Mouse (Mus musculus) hindbrain, embryonic 10.5 days (tissue): Measurements from ENCODE around the gene Egfr. TPM values are rescaled to one million over a fixed set of nuclear protein-coding genes. Genes with fewer than 3 reads are reported as not detected.

Experiments
- DNase-seq: peaks from one replicate; pipeline ENCODE4 v3.0.0-alpha.2; 2017; ENCODE audit warnings: low spot score
- H3K27ac ChIP-seq: fragments of 300-500 bp; sonication (generic); 2 replicates; pipeline ENCODE4 v1.5.1; 2016; ENCODE audit warnings: mild to moderate bottlenecking, moderate library complexity
- H3K27me3 ChIP-seq: fragments of 300-500 bp; sonication (generic); 2 replicates; pipeline ENCODE4 v1.6.1; 2016; ENCODE audit warnings: mild to moderate bottlenecking; ENCODE audit not compliant: poor library complexity, insufficient read depth, severe bottlenecking
- H3K36me3 ChIP-seq: fragments of 300-500 bp; sonication (generic); 2 replicates; pipeline ENCODE4 v1.6.1; 2016; ENCODE audit warnings: mild to moderate bottlenecking, moderate library complexity
- H3K4me1 ChIP-seq: fragments of 300-500 bp; sonication (generic); replicated peaks from 2 replicates; pipeline ENCODE4 v1.6.1; 2016; ENCODE audit warnings: mild to moderate bottlenecking
- H3K4me3 ChIP-seq: fragments of 300-500 bp; sonication (generic); 2 replicates; pipeline ENCODE4 v1.5.1; 2016; ENCODE audit warnings: mild to moderate bottlenecking, moderate library complexity
- H3K9me3 ChIP-seq: fragments of 300-500 bp; sonication (generic); 2 replicates; pipeline ENCODE4 v1.6.1; 2016; ENCODE audit warnings: mild to moderate bottlenecking, moderate library complexity
- WGBS: fragments of 180-500 bp; shearing (Covaris S2); methylation state at CpG from one replicate; pipeline ENCODE4 v1.1.7; 2016; 5-methylcytosine and 5-hydroxymethylcytosine counted together
- polyA plus RNA-seq: library from polyadenylated mRNA; unstranded; fragments of >200 nt; fragmentation: Nextera tagmentation; extraction: Ambion mirVana; gene quantifications from 2 replicates; pipeline ENCODE4 v1.2.1, GENCODE M21; 2016

Gene Egfr
- polyA plus RNA-seq, 1 experiment from 2014 or later: 2.0 TPM

DNA sequence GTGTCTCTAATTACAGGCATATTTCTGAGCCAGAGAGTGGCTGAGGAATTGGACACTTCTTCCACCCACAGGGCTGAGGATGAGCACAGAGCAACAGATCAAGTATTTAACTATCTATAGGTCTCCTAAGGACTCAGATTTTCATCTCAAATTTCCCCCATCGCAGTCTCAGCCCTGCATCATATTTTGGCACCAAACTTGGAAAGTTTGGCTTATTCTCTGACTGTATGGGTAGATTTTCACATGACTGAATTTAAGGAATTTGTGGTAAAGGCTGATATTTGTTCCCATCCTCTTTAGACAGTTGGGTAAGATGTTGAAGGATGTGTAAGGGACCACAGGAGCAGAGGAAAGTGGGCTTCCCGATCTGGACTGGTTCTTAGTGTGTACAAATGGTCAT lies 145.7 kb downstream of the Egfr start:
- no peaks in the 10 kb centered on the region for H3K36me3 ChIP-seq
- H3K9me3 ChIP-seq: no peaks in the 10 kb centered on the region
- no peak overlapping the region for H3K27ac ChIP-seq
- WGBS: 91% methylated on average over 2 of the region's 2 CpGs
- peaks cover 8% of the 10 kb centered on the region; the same call in 1 of the 2 replicates for H3K4me1 ChIP-seq
- DNase-seq: no peak
- H3K4me3 ChIP-seq: no peak overlapping the region
- H3K27me3 ChIP-seq: no peaks in the 10 kb centered on the region

DNA sequence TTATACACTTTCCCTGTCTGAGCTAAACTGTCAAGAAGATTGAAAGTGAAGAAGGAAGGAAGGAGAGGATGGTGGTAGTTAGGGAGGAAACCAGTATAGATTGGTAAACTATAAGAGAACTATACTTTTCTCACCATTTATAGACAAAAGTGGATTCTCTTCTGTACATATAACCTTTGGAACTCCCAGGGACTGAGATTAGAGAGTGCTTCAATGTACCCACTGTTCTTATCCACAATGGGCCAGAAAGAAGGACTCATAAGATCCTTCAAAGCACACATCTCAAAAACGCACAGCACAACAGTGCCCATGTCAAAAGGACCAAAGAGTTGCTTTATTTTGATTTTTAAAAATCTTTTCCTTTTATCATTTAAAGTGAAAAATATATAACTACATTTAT lies 148.2 kb downstream of the Egfr start:
- H3K4me1 ChIP-seq: peaks cover 6% of the 10 kb centered on the region; the same call in 1 of the 2 replicates
- H3K9me3 ChIP-seq: no peaks in the 10 kb centered on the region
- WGBS: 85% methylated on average over 1 of the region's 1 CpGs
- H3K27me3 ChIP-seq: no peaks in the 10 kb centered on the region
- H3K36me3 ChIP-seq: no peaks in the 10 kb centered on the region
- H3K27ac ChIP-seq: no peak overlapping the region
- DNase-seq: no peak
- no peak overlapping the region for H3K4me3 ChIP-seq

DNA sequence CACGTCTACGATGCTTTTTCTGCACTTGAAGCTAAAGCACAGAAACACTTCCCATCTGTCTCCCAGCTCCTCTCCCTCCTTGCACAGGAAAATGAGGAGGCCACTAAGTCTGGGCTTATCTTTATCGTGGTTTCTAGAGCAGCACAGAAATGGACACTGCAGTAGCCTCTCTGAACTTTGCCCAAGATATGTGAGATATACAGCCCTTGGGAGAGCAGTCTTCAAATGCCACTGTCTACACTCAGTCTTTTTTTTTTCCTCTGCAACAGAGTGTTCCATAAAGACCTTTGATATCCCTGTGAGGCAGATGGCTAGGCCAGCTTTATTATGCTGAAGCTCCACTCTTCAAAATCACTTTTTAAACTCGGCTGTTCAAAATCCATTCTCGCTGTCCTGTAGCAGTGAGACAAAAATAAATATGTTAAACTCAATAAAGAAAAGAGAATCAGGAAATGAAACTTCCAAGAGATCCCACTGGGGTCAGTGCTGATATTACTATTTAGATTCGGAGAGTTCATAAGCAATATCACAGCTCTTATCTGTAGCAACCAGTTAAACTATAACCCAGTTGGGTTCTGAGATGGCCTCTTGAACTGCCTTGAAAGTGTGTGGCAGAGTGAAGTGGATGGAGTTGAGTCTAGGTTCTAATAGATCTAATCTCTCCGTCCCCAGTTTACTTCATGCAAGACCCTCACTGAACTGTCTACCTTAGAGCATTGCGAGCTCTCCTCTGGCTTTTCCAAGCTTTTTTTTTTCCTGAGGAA lies 148.8 kb downstream of the Egfr start:
- WGBS: 90% methylated on average over 8 of the region's 8 CpGs
- Histone ChIP-seq H3K36me3 (no peaks in the 10 kb centered on the region), H3K4me1 (peaks cover 4% of the 10 kb centered on the region; the same call in 1 of the 2 replicates), H3K27me3 (no peaks in the 10 kb centered on the region), H3K4me3 (no peak overlapping the region), H3K9me3 (no peaks in the 10 kb centered on the region), H3K27ac (no peak overlapping the region)
- no peak for DNase-seq

DNA sequence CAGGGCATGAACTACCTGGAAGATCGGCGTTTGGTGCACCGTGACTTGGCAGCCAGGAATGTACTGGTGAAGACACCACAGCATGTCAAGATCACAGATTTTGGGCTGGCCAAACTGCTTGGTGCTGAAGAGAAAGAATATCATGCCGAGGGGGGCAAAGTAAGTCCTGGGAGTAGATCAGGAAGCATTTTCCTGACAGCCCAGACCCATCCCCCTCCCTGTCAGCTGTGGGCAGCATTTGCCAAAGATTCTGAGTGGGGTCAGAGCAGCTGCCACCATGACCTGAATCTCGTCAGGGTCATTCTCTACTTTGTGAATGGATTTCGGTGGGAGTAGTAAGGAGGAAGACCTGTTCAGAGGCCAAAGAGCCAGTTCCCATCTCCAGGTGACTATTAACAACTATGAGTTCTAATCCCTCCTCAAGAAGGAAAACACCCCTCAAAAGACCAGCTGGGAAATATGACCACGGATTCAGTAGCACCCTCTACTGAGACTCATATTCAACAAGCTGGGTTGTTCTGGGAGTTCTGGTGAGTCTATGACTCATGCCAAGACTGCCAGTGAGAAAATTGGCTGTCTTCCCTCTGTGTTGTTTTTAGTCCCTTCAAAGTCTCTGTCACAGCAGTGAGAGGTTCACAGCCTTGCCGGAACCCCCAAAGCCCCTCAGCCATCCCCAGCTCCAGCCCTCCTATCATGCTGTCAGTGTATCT lies 152.5 kb downstream of the Egfr start:
- WGBS: 76% methylated on average over 8 of the region's 8 CpGs
- Histone ChIP-seq H3K4me1 (peaks cover 5% of the 10 kb centered on the region; the same call in 1 of the 2 replicates), H3K27me3 (no peaks in the 10 kb centered on the region), H3K27ac (no peak overlapping the region), H3K36me3 (no peaks in the 10 kb centered on the region), H3K4me3 (no peak overlapping the region), H3K9me3 (no peaks in the 10 kb centered on the region)
- peak; percentile 16 for DNase-seq

DNA sequence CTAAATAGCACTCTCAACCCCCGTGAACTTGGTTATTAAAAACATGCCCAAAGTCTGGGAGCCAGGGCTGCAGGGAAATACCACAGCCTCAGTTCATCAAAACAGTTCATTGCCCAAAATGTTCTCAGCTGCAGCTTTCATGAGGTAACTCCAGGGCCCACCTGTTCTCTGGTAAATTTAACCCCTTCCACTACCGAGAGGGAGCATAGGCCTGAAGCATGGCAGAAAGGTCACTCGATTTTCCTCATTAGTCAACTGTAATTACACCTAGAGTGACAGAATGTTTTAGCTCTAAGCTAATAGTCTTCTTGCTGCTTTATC lies 153.0 kb downstream of the Egfr start:
- H3K36me3 ChIP-seq: no peaks in the 10 kb centered on the region
- no peaks in the 10 kb centered on the region for H3K27me3 ChIP-seq
- WGBS: 79% methylated on average over 3 of the region's 3 CpGs
- peaks cover 5% of the 10 kb centered on the region; the same call in 1 of the 2 replicates for H3K4me1 ChIP-seq
- no peaks in the 10 kb centered on the region for H3K9me3 ChIP-seq
- no peak overlapping the region for H3K4me3 ChIP-seq
- H3K27ac ChIP-seq: no peak overlapping the region
- no peak for DNase-seq

DNA sequence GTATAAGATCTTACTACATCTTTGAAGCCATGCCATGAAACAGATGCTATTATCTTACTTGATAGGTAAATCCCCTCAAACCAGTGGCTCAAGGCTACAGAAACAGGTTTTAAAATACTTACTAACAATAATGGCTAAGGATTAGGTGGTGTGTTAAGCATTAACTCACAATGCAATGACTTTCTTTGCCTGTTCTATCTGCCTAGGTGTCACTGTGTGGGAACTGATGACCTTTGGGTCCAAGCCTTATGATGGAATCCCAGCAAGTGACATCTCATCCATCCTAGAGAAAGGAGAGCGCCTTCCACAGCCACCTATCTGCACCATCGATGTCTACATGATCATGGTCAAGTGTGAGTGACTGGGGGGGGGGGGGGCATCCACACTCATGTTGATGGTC lies 154.5 kb downstream of the Egfr start:
- Histone ChIP-seq H3K27me3 (no peaks in the 10 kb centered on the region), H3K4me3 (no peak overlapping the region), H3K9me3 (no peaks in the 10 kb centered on the region), H3K27ac (no peak overlapping the region), H3K4me1 (peaks cover 5% of the 10 kb centered on the region; the same call in 1 of the 2 replicates), H3K36me3 (no peaks in the 10 kb centered on the region)
- 92% methylated on average over 2 of the region's 2 CpGs for WGBS
- DNase-seq: no peak

DNA sequence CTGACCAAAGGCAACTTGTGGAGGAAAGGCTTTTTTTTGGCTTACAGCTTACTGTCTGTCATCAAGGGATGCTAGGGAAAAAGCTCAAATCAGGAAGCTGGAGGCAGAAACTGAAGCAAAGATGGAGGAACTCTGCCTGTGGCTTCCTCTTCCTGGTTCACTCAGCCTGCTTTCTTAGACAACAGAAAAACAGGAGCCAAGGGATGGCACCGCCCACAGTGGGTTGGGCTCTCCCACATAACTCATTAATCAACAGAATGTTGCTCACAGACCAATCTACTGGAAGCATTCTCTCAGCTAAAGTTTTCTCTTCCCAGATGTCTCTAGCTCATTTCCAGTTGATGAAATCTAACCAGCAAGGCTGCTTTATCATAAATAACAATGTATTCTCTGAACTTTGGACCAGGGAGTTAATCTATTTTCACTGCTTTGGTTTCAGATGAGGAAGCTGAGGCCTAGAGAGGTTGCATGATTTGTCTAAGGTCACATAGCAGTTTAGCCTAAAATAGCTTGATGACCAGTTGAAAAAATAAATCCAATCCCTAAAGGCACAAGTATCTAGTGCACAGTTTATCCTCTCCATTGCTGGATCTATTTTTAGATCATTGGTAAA lies 155.6 kb downstream of the Egfr start:
- WGBS: 90% methylated on average over 1 of the region's 1 CpGs
- Histone ChIP-seq H3K4me1 (peaks cover 5% of the 10 kb centered on the region; the same call in 1 of the 2 replicates), H3K4me3 (no peak overlapping the region), H3K27ac (no peak overlapping the region), H3K27me3 (no peaks in the 10 kb centered on the region), H3K9me3 (no peaks in the 10 kb centered on the region), H3K36me3 (no peaks in the 10 kb centered on the region)
- no peak for DNase-seq

DNA sequence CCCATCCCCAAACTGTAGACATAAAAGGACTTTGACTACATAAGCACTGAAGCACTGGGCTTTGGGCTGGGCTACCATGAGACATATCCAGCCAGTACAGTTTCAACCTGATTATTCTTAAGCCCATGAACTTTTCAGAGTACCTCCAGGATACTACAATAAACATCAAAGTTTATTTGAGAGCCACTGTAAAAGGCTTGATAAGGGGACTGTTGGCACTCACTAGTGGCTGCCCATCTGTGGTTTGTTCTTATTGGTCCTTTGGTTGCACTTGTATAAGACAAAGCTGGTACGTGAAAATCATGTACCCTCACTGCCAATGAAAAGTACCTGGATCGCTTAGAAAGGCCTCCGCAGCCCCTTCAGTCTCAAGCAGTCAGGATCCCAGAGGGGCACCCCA lies 162.8 kb downstream of the Egfr start:
- H3K36me3 ChIP-seq: no peaks in the 10 kb centered on the region
- H3K27me3 ChIP-seq: no peaks in the 10 kb centered on the region
- H3K4me3 ChIP-seq: no peak overlapping the region
- H3K4me1 ChIP-seq: no peaks in the 10 kb centered on the region
- DNase-seq: no peak
- no peaks in the 10 kb centered on the region for H3K9me3 ChIP-seq
- 64% methylated on average over 3 of the region's 3 CpGs for WGBS
- H3K27ac ChIP-seq: no peak overlapping the region

DNA sequence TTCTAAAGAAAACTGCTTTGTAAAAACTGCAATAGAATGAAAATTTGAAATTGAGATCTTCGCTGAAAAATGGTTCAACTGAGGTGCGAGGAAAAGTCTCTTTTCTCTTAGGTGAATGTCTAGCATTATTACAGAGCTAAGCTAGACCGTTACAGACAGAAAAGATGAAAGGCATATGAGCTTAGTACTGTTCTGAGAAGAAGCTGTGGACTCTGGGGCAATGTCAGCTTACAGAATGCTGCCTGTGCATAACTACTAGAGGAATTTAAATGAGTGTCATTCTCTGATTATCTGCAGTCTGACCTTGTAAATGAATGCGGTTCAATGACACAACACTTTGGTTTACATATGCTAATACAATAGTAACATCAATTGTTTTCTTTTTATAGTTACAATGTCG lies 163.8 kb downstream of the Egfr start:
- H3K4me1 ChIP-seq: no peaks in the 10 kb centered on the region
- H3K36me3 ChIP-seq: no peaks in the 10 kb centered on the region
- no peak overlapping the region for H3K4me3 ChIP-seq
- no peak overlapping the region for H3K27ac ChIP-seq
- H3K9me3 ChIP-seq: no peaks in the 10 kb centered on the region
- no peaks in the 10 kb centered on the region for H3K27me3 ChIP-seq
- 80% methylated on average over 5 of the region's 5 CpGs for WGBS
- no peak for DNase-seq

DNA sequence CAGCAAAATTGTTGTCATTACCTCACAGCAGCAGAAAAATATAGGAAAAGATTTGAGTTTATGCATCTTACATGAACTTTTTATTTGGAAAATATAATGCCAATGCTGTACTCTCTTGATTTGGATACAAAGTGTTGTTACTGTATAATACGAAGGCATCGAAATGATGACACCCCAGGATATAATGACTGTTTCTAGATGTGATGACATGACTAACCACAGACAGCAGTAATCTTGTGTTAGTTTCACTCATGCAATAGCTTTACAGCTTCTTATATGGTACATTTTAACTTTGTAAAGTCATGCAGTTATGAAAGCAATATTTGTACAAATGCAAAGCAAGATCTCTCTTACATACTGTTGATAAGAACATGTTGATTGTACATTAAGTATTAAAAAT lies 165.5 kb downstream of the Egfr start:
- Histone ChIP-seq H3K9me3 (no peaks in the 10 kb centered on the region), H3K4me1 (no peaks in the 10 kb centered on the region), H3K36me3 (no peaks in the 10 kb centered on the region), H3K27me3 (no peaks in the 10 kb centered on the region), H3K4me3 (no peak overlapping the region), H3K27ac (no peak overlapping the region)
- DNase-seq: no peak
- 98% methylated on average over 2 of the region's 2 CpGs for WGBS

DNA sequence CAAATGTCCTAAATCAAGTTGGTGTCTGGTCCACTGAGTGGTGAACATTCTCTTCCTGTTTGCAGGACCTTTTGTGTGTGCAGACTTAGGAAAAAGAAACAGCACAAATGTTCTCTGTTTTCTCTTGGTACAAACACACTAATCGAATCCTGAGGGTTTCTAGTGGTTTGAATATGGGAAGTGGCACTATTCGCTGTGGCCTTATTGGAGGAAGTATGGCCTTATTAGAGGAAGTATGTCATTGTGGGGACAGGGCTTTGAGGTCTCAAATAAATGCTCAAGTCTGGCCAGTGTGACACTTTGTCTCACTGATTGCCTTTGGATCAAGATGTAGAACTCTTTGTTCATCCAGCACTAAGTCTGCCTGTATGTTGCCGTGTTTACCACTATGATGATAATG lies 180.2 kb downstream of the Egfr start:
- WGBS: 93% methylated on average over 3 of the region's 3 CpGs
- no peaks in the 10 kb centered on the region for H3K4me1 ChIP-seq
- DNase-seq: no peak
- H3K27ac ChIP-seq: no peak overlapping the region
- H3K27me3 ChIP-seq: no peaks in the 10 kb centered on the region
- H3K36me3 ChIP-seq: no peaks in the 10 kb centered on the region
- no peak overlapping the region for H3K4me3 ChIP-seq
- H3K9me3 ChIP-seq: no peaks in the 10 kb centered on the region

DNA sequence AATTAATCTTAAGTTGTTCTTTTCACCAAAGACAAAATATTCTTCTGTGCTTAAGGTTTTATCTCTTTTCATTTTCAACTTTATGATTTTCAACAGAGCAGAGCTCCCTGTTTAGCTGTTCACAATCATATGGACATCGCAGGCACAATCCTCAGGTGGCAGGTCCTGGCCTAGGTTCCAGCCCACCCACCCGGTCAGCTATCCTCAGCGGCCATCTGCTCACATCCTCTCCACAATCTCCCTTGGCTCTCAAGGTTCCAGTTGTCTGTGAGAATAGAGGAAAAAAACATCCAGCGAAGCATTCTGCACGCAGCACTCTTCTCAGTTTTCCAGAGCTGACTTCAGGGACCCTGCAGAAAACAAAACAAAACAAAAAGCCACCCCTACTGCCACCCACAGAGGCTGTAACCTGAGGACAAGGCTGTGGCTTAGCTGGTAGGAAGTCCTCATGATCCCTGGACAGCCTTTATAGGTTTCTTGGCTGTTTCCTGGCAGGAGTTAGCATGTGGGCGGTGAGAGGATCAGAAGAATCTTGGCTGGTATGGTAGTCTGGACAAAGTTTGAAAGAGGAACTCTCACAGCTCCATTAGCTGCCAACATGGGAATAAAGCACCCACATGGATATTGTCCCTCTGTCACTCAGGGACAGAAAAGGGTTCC lies 183.7 kb downstream of the Egfr start:
- H3K4me1 ChIP-seq: no peaks in the 10 kb centered on the region
- H3K27me3 ChIP-seq: no peaks in the 10 kb centered on the region
- no peak overlapping the region for H3K4me3 ChIP-seq
- no peaks in the 10 kb centered on the region for H3K36me3 ChIP-seq
- WGBS: 59% methylated on average over 6 of the region's 6 CpGs
- no peak overlapping the region for H3K27ac ChIP-seq
- H3K9me3 ChIP-seq: no peaks in the 10 kb centered on the region
- DNase-seq: no peak
